Mouse (Mus musculus) heart, embryonic 10.5 days (tissue): ENCODE data around the gene Zfp579. TPM values are rescaled to one million over a fixed set of nuclear protein-coding genes. Genes with fewer than 3 reads are reported as not detected.
A peak's percentile ranks its signal among the peaks of the same experiment; 100 is the strongest.

ENCODE experiments used
- DNase-seq: peaks from one replicate; pipeline ENCODE4 v3.0.0-alpha.2; 2017; ENCODE audit warnings: low spot score
- H3K27ac ChIP-seq: fragments of 300-500 bp; sonication (generic); 2 replicates; pipeline ENCODE4 v1.5.1; 2016; ENCODE audit warnings: mild to moderate bottlenecking
- H3K27me3 ChIP-seq: fragments of 300-500 bp; sonication (generic); 2 replicates; pipeline ENCODE4 v1.6.1; 2016; ENCODE audit warnings: mild to moderate bottlenecking; ENCODE audit not compliant: poor library complexity, insufficient read depth, severe bottlenecking
- H3K36me3 ChIP-seq: fragments of 300-500 bp; sonication (generic); 2 replicates; pipeline ENCODE4 v1.6.1; 2016; ENCODE audit warnings: mild to moderate bottlenecking, moderate library complexity
- H3K4me1 ChIP-seq: fragments of 300-500 bp; sonication (generic); 2 replicates; pipeline ENCODE4 v1.6.1; 2016; ENCODE audit warnings: mild to moderate bottlenecking
- H3K4me3 ChIP-seq: fragments of 300-500 bp; sonication (generic); 2 replicates; pipeline ENCODE4 v1.5.1; 2016; ENCODE audit warnings: mild to moderate bottlenecking, moderate library complexity
- H3K9me3 ChIP-seq: fragments of 300-500 bp; sonication (generic); 2 replicates; pipeline ENCODE4 v1.6.1; 2016; ENCODE audit warnings: mild to moderate bottlenecking, moderate library complexity
- WGBS: fragments of 180-500 bp; shearing (Covaris S2); methylation state at CpG from one replicate; pipeline ENCODE4 v1.1.7; 2016; 5-methylcytosine and 5-hydroxymethylcytosine counted together
- polyA plus RNA-seq: library from polyadenylated mRNA; unstranded; fragments of >200 nt; fragmentation: Nextera tagmentation; extraction: Ambion mirVana; gene quantifications from 2 replicates; pipeline ENCODE4 v1.2.1, GENCODE M21; 2016

Gene Zfp579
- polyA plus RNA-seq = 21.6 and 29.2 TPM in 2 replicates

DNA sequence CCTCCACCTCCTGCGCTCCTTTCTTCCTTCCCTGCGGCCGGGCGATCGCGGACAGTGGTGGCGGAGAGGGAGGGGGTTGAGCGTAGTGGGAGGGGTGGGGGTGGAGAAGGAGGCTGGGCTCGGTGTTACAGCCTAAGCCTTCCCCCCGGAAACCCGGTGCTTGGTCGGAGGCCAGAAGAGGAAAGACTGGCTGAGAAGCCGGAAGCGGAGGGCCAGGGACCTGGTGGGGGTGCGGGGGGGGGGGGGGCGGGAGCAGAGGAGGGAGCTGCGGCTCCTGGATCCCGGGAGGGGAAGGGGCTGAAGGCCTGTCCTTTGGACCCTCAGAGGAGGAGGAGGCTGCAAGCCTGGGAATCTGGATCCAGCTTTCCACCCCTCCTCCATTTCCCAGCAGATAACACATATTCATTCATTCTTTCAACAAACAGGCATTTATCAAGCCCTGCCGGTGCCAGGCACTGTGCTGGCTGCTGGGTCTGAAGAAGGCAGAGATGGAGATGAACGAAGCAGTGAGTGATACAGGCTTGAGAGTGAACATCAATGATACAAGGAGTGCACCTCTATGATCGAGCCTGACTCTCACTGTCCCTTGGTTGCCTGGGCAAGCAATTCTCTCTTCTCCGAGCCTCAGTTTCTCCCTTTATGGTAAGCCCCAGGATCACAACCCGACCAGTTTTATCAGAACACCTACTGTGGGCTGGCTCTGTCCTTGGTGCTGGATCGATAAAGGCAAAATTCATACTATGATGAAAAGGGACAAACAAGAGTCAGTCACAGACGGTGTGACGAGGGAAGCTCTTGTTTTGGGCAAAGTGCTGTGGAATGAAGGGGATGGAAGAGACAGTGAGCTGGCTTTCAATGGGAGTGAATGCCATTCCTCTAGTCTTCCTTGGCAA is at the start of gene Zfp579:
Gene Zfp579 (minus strand): TSS at position 156 of the 893 bp plus-strand sequence.
- 3% methylated on average over 17 of the region's 26 CpGs for WGBS
- H3K4me3 ChIP-seq = peak within 1 kb of the TSS; percentile 71
- H3K27ac ChIP-seq = peak within 1 kb of the TSS; percentile 85
- peaks cover 34% of the 10 kb centered on the region for H3K4me1 ChIP-seq
- H3K9me3 ChIP-seq = peaks cover 9% of the 10 kb centered on the region
- peak; percentile 90 for DNase-seq
- peaks cover 25% of the 10 kb centered on the region for H3K36me3 ChIP-seq
- H3K27me3 ChIP-seq = peaks cover 40% of the 10 kb centered on the region

DNA sequence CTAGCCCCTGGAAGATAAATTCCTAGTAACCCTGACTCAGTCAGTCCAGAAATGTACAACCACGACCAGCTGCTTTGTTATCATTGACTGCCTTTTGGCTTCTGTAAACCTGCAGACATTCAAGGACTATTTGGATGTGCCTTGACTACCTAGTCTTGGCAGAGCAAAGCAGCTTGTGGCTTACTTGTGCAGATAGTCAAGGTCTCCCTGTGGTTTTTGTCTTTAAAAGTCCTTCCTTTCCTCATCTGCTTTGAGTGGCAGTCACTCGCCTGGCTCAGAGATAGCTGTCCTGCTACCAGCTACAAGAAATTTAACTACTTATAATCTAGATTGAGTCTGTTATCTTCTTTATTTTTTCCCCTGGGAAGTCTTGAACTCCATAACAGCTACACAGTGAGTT is 49.0 kb upstream of the Zfp579 start:
- Histone ChIP-seq H3K36me3 (peaks cover 7% of the 10 kb centered on the region; the same call in 1 of the 2 replicates), H3K4me3 (no peak overlapping the region), H3K27ac (no peak overlapping the region), H3K4me1 (no peaks in the 10 kb centered on the region), H3K9me3 (no peaks in the 10 kb centered on the region), H3K27me3 (no peaks in the 10 kb centered on the region)
- no peak for DNase-seq
- WGBS = 67% methylated on average over 2 of the region's 2 CpGs

DNA sequence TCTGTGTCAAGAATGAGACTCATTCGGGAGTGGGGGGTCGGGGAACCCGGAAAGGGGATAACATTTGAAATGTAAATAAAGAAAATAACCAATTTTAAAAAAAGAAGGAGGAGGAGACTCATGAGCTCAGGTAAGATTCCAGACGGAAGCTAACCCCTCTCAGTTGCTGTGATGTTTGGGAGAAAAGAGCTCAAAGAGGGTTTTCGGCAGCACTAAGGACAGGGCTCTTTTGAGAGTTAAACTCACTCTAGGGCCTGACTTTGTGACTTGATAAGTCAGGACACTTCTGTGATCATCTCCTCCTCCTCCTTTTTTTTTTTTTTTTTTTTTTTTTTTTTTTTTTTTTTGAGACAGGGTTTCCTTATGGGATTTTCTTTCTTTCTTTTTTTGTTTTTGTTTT is 43.0 kb upstream of the Zfp579 start:
- H3K4me3 ChIP-seq = peak overlapping the region; percentile 87
- peak overlapping the region; percentile 99 for H3K27ac ChIP-seq
- WGBS = 35% methylated on average over 5 of the region's 5 CpGs
- H3K27me3 ChIP-seq = no peaks in the 10 kb centered on the region
- peaks cover 13% of the 10 kb centered on the region; the same call in 1 of the 2 replicates for H3K4me1 ChIP-seq
- no peak for DNase-seq
- peaks cover 35% of the 10 kb centered on the region for H3K36me3 ChIP-seq
- no peaks in the 10 kb centered on the region for H3K9me3 ChIP-seq

DNA sequence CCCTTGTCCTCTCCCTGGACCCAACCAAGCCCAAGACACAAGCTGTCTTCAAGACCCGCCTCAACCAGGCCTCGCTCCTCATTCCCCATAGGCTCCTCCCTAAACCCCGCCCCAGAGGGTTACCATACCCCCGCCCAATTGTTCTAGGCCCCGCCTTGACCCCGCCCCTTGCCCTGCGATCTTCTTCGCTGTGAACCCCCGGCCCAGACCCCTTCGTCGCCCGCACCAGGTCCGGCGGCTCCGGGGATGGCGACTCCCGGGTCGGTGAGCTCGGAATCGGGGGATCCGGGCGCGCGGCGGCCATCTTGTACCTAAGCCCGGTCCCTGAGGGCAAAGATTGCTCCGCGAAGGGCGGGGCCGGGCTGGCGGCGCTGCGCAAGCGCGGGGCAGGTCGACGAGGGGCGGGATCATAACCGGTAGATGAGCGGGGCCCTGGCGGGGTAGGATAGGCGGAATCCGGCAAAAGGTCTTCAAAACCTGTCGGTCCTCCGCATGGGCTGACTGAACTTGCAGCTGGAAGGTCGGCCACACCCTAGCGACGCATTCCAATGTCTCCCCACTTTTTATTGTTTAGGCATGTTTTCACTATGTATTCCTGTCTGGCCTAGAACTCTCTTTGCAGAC is 42.3 kb upstream of the Zfp579 start, which contains the start of gene Zfp784:
Gene Zfp784 (minus strand): TSS at position 338 of the 624 bp plus-strand sequence.
- peak; percentile 96 for DNase-seq
- H3K9me3 ChIP-seq = no peaks in the 10 kb centered on the region
- H3K27me3 ChIP-seq = no peaks in the 10 kb centered on the region
- under 1% methylated on average over 48 of the region's 48 CpGs for WGBS
- peaks cover 13% of the 10 kb centered on the region; the same call in 1 of the 2 replicates for H3K4me1 ChIP-seq
- H3K27ac ChIP-seq = peak within 1 kb of the TSS; percentile 99
- H3K4me3 ChIP-seq = peak within 1 kb of the TSS; percentile 87
- H3K36me3 ChIP-seq = peaks cover 42% of the 10 kb centered on the region

DNA sequence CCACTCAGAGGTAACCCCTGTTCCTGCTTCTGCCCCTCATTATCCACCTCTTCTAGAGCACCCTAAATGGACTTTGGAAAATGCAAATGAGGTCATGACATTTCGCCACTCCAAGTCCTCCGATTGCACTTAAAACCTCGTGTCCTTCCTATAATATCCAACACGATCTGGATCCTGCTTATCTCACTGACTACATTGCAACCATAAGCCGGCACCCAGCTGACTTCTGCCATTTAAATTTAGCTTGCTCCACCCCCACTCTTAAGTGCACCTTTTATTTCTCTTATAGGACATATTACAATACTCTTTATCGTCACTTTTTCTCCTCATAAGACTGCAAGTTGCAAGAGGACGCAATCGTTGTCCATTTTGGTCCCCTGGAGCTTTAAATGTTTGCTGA is 41.5 kb upstream of the Zfp579 start:
- Histone ChIP-seq H3K4me3 (peak overlapping the region; percentile 87), H3K27me3 (no peaks in the 10 kb centered on the region), H3K9me3 (0 out of 2 replicates have a peak, but pooled peaks cover under 1% of the 10 kb centered on the region), H3K36me3 (peaks cover 50% of the 10 kb centered on the region), H3K27ac (peak overlapping the region; percentile 99; the same call in 1 of the 2 replicates), H3K4me1 (peaks cover 13% of the 10 kb centered on the region; the same call in 1 of the 2 replicates)
- DNase-seq = no peak
- WGBS = 81% methylated on average over 8 of the region's 8 CpGs

DNA sequence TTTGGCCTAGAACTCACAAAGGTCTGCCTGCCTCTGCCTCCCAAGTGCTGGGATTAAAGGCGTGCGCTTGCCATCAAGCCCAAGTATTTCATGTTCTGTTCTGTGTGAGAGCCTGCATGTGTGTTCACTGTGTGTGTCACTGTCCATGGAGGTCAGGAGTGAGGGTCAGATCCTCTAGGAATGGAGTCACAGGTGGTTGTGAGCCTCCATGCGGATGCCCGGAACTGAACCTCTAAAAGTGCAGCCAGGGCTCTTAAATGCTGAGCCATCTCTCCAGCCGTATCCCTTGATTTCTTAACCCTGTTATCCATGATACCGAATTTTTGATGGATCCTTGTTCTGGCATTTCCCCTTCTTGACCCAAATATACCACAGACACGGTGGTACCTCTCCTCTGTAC is 41.1 kb upstream of the Zfp579 start:
- Histone ChIP-seq H3K9me3 (peaks cover 4% of the 10 kb centered on the region), H3K4me3 (0 out of 2 replicates have a peak overlapping the region, but pooled peaks have one; percentile 87), H3K27me3 (no peaks in the 10 kb centered on the region), H3K4me1 (peaks cover 13% of the 10 kb centered on the region; the same call in 1 of the 2 replicates), H3K36me3 (peaks cover 54% of the 10 kb centered on the region), H3K27ac (no peak overlapping the region)
- no peak for DNase-seq
- WGBS = 86% methylated on average over 7 of the region's 7 CpGs

DNA sequence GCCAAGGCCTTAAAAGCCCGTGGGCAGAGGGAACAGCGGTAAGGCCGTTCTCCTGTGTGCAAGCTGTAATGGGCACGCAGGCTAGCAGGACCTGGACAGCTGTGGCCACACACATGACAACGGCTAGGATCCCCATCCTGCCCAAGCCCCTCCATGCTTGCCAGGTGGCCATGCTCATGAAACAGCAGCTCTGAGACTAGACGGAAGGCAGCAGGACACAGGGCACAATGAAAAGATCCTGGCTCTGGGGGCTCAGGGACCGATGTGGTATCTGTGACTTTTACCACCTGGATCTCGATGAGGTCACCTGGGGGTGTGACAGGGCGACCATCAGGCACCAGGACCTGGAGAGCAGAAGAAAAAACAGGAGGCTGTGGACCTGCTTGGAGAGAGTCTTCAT is 40.2 kb upstream of the Zfp579 start:
- H3K4me3 ChIP-seq = no peak overlapping the region
- WGBS = 86% methylated on average over 9 of the region's 9 CpGs
- no peak overlapping the region for H3K27ac ChIP-seq
- H3K27me3 ChIP-seq = no peaks in the 10 kb centered on the region
- no peak for DNase-seq
- peaks cover 59% of the 10 kb centered on the region for H3K36me3 ChIP-seq
- peaks cover 13% of the 10 kb centered on the region; the same call in 1 of the 2 replicates for H3K4me1 ChIP-seq
- H3K9me3 ChIP-seq = peaks cover 13% of the 10 kb centered on the region

DNA sequence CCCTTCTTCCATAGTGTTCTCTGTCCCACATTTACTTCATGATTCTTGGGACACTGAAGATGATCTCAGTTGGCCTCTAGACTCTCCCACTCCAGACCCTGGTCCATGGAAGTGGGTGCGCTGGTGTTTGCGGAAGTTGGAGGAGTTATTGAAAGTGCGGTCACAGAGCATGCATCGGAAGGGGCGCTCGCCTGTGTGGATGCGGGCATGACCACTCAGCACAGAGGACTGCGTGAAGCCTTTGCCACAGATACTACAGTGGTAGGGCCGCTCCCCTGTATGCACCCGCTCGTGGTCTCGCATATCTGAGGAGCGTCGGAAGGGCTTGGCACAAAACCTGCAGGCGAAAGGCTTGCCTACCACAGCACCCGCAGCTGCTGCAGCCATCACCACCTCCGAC is 39.7 kb upstream of the Zfp579 start:
- Histone ChIP-seq H3K9me3 (peaks cover 18% of the 10 kb centered on the region), H3K36me3 (peaks cover 64% of the 10 kb centered on the region), H3K4me3 (no peak overlapping the region), H3K4me1 (peaks cover 13% of the 10 kb centered on the region; the same call in 1 of the 2 replicates), H3K27ac (no peak overlapping the region), H3K27me3 (no peaks in the 10 kb centered on the region)
- 93% methylated on average over 17 of the region's 17 CpGs for WGBS
- no peak for DNase-seq

DNA sequence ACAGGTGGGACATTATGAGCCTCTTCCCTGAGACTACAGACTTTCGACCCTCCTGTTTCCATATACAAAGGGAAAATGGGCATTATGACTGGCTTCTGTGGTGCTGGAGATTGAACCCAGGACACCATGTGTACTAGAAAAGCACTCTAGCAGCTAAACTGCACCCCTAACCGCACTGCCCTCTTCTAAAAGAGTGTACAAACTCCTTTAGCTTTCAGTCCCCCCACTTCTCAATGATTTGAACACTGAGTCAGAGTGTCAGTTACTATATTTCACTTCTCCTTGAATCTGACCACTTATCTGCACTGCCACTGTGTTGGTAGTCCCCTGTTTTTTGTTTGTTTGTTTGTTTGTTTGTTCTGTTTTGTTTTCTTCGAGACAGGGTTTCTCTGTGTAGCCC is 37.9 kb upstream of the Zfp579 start, which contains the start of gene 4632433K11Rik:
Gene 4632433K11Rik (plus strand): TSS at position 301 of the 400 bp plus-strand sequence.
- peaks cover 8% of the 10 kb centered on the region; the same call in 1 of the 2 replicates for H3K4me1 ChIP-seq
- H3K36me3 ChIP-seq = peaks cover 79% of the 10 kb centered on the region
- no peak within 1 kb of the TSS for H3K4me3 ChIP-seq
- no peak for DNase-seq
- no peak within 1 kb of the TSS for H3K27ac ChIP-seq
- peaks cover 33% of the 10 kb centered on the region for H3K9me3 ChIP-seq
- H3K27me3 ChIP-seq = no peaks in the 10 kb centered on the region
- WGBS = 88% methylated on average over 3 of the region's 3 CpGs

DNA sequence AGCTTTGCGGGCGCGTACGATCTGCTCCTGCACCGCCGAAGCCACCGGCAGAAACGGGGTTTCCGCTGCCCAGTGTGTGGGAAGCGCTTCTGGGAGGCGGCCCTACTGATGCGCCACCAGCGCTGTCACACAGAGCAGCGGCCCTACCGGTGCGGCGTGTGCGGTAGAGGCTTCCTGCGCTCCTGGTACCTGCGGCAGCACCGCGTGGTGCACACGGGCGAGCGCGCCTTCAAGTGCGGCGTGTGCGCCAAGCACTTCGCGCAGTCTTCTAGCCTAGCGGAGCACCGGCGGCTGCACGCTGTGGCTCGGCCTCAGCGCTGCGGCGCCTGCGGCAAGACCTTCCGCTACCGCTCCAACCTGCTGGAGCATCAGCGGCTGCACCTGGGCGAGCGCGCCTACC is 35.5 kb upstream of the Zfp579 start:
- Histone ChIP-seq H3K4me1 (no peaks in the 10 kb centered on the region), H3K27me3 (no peaks in the 10 kb centered on the region), H3K9me3 (peaks cover 33% of the 10 kb centered on the region), H3K27ac (no peak overlapping the region), H3K36me3 (peaks cover 96% of the 10 kb centered on the region), H3K4me3 (0 out of 2 replicates have a peak overlapping the region, but pooled peaks have one; percentile 9)
- DNase-seq = no peak
- 74% methylated on average over 46 of the region's 46 CpGs for WGBS

DNA sequence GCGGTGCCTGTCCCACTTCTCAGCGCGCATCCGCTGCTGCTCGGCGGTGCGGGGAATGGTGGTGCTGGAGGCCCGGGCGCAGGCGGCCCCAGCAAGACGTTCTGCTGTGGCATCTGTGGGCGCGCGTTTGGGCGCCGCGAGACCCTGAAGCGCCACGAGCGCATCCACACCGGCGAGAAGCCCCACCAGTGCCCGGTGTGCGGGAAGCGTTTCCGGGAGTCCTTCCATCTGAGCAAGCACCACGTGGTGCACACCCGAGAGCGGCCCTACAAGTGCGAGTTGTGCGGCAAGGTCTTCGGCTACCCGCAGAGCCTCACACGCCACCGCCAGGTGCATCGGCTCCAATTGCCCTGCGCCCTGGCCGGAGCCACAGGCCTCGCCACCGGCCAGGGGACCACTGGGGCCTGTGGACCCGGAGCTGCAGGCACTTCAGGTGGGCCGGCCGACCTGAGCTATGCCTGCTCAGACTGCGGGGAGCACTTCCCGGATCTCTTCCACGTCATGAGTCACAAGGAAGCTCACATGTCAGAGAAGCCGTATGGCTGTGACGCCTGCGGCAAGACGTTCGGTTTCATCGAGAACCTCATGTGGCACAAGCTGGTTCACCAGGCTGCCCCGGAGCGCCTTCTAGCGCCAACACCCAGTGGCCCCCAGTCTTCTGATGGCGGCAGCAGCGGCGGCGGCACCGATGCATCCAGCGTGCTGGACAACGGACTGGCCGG is 34.8 kb upstream of the Zfp579 start:
- DNase-seq = no peak
- Histone ChIP-seq H3K36me3 (peaks cover 96% of the 10 kb centered on the region), H3K4me1 (no peaks in the 10 kb centered on the region), H3K27me3 (no peaks in the 10 kb centered on the region), H3K27ac (no peak overlapping the region), H3K4me3 (0 out of 2 replicates have a peak overlapping the region, but pooled peaks have one; percentile 22), H3K9me3 (peaks cover 33% of the 10 kb centered on the region)
- 77% methylated on average over 63 of the region's 63 CpGs for WGBS

DNA sequence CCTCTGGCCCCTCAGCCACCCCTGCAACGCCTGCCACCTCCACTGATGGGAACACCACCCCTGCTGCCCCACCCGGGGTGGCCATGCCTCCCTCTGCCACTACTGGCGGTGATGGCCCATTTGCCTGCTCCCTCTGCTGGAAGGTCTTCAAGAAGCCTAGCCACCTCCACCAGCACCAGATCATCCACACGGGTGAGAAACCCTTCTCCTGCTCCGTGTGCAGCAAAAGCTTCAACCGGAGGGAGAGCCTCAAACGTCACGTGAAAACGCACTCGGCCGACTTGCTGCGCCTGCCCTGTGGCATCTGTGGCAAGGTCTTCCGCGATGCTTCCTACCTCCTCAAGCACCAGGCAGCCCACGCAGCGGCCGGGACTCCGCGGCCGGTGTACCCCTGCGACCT is 34.0 kb upstream of the Zfp579 start:
- Histone ChIP-seq H3K27ac (no peak overlapping the region), H3K36me3 (peaks cover 95% of the 10 kb centered on the region), H3K9me3 (peaks cover 33% of the 10 kb centered on the region), H3K27me3 (no peaks in the 10 kb centered on the region), H3K4me1 (no peaks in the 10 kb centered on the region), H3K4me3 (no peak overlapping the region)
- 86% methylated on average over 21 of the region's 21 CpGs for WGBS
- no peak for DNase-seq
